Mouse (Mus musculus) cortical plate, adult 2 months (tissue): ENCODE measurements around the gene Stim2.

ENCODE experiments used
- CTCF ChIP-seq: fragments of 200-500 bp; IDR thresholded peaks from 2 replicates; pipeline ENCODE4 v1.5.1; 2011; ENCODE audit warnings: mild to moderate bottlenecking, control low read depth, low read length; ENCODE audit not compliant: insufficient read depth; ENCODE audit errors: extremely low read depth
- POLR2A ChIP-seq: fragments of 200-500 bp; IDR thresholded peaks from 2 replicates; pipeline ENCODE4 v1.6.1; 2011; ENCODE audit warnings: mild to moderate bottlenecking, low read length, control low read depth; ENCODE audit not compliant: insufficient read depth; ENCODE audit errors: extremely low read depth

- TF ChIP-seq CTCF (no peak), POLR2A (no peak)
Observed at GRCm38 (mm10) chr5:54073291-54073690, 75.0 kb downstream of the Stim2 start.
